Mouse (Mus musculus): ENCODE results near the gene Pacrg. TPM values are rescaled to one million over a fixed set of nuclear protein-coding genes. Genes with fewer than 3 reads are reported as not detected.

The Pacrg gene
- polyA plus RNA-seq, 1 experiment from 2014 or later = 8.9 TPM

GRCm38 (mm10) chr17:10405906-10406305 is 434.2 kb downstream of the Pacrg start:
- H3K36me3 ChIP-seq = no peaks in the 10 kb centered on the region
- ATAC-seq = no peak
- H3K27me3 ChIP-seq = no peaks in the 10 kb centered on the region
- peaks cover 35% of the 10 kb centered on the region for H3K4me1 ChIP-seq (replicated peaks)
- H3K4me2 ChIP-seq (replicated peaks) = 0 out of 2 replicates have a peak overlapping the region, but pooled peaks have one; percentile 19
- H3K27ac ChIP-seq = no peak overlapping the region
- H3K4me3 ChIP-seq (replicated peaks) = no peak overlapping the region
- H3K9me3 ChIP-seq = no peaks in the 10 kb centered on the region
- WGBS = 14% methylated on average over 7 of the region's 7 CpGs
- H3K9ac ChIP-seq (replicated peaks) = no peak overlapping the region

- Histone ChIP-seq H3K4me3 (replicated peaks) (no peak overlapping the region), H3K27me3 (no peaks in the 10 kb centered on the region), H3K4me2 (replicated peaks) (no peak overlapping the region), H3K4me1 (replicated peaks) (peaks cover 27% of the 10 kb centered on the region), H3K27ac (no peak overlapping the region), H3K36me3 (no peaks in the 10 kb centered on the region), H3K9me3 (no peaks in the 10 kb centered on the region), H3K9ac (replicated peaks) (no peak overlapping the region)
- no peak for ATAC-seq
- WGBS = 88% methylated on average over 11 of the region's 11 CpGs
Observed at GRCm38 (mm10) chr17:10403186-10403585, 436.9 kb downstream of the Pacrg start.

DNA sequence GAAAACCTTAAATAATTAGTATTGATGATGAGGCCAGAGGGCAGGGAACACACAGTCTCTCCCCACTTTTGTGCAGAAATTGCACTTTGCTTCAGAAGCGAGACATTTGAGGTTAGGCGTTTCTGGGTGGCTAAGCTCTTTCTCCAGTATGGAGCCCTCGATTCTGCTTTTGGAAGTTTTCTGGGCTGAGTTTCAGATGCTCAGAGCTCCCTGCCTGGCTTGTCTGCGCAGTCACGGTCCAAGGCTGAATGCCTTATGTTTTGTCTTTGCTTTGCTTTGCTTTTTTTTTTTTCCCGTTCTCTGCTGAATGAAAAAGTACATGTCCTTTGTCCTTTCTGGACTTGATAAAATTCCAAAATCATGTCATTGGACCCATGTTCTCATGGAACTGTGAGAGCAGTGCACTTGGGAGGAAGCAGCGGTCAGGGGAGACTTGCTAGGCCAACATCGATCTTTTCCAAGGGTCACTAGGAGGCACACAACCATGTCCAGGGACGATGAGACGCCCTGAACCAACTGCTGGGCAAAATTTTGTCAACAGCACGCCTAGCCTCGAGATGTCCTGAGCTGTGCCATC is 438.0 kb downstream of the Pacrg start:
- H3K9me3 ChIP-seq = no peaks in the 10 kb centered on the region
- WGBS = 88% methylated on average over 12 of the region's 12 CpGs
- H3K36me3 ChIP-seq = no peaks in the 10 kb centered on the region
- peaks cover 32% of the 10 kb centered on the region for H3K4me1 ChIP-seq (replicated peaks)
- H3K27ac ChIP-seq = no peak overlapping the region
- no peak overlapping the region for H3K4me3 ChIP-seq (replicated peaks)
- no peak overlapping the region for H3K4me2 ChIP-seq (replicated peaks)
- H3K27me3 ChIP-seq = no peaks in the 10 kb centered on the region
- H3K9ac ChIP-seq (replicated peaks) = no peak overlapping the region
- ATAC-seq = no peak

DNA sequence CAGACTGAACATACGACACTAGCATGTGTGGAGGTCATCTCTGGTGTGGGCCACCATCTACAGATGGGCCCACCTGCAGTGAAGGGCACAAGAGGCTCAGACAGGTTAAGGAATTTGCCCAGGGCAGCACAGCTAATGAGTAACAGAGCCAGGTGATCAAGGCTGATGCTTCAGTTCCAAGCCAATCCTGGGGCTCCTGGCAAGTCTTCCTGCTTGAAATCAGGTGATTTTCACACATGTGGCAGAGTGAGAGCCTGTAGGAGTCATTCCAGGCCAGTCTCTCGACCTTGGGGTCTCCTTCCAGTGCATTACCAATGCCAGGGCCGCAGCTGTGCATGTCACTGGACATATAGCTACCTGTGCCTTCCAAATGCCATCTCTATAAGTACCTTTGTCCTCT is 438.6 kb downstream of the Pacrg start:
- Histone ChIP-seq H3K36me3 (no peaks in the 10 kb centered on the region), H3K4me3 (replicated peaks) (no peak overlapping the region), H3K27me3 (no peaks in the 10 kb centered on the region), H3K9me3 (no peaks in the 10 kb centered on the region), H3K4me2 (replicated peaks) (no peak overlapping the region), H3K9ac (replicated peaks) (no peak overlapping the region), H3K4me1 (replicated peaks) (peaks cover 28% of the 10 kb centered on the region), H3K27ac (no peak overlapping the region)
- 92% methylated on average over 3 of the region's 3 CpGs for WGBS
- no peak for ATAC-seq

DNA sequence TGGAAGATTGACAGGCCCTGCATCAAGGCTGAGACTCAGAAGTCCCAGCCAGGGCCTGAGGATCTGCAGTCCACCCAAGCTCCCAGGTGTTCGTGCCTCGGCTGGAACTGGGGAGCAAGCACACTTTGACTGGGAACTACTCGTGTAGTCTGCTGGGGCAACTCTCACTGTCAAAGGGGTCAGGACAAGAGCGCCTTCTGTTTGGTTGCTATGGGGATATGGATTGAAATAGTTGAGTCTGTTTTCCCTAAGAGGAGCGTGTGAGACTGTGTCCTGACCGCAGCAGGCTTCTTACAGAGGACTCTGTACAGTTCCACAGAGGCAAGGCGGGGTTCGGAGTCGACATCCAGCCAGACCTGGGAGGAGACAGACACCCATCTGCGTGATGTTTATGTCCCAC is 440.4 kb downstream of the Pacrg start:
- no peaks in the 10 kb centered on the region for H3K36me3 ChIP-seq
- H3K4me1 ChIP-seq (replicated peaks) = peaks cover 27% of the 10 kb centered on the region
- no peak overlapping the region for H3K4me3 ChIP-seq (replicated peaks)
- WGBS = 72% methylated on average over 10 of the region's 10 CpGs
- H3K27me3 ChIP-seq = no peaks in the 10 kb centered on the region
- no peak for ATAC-seq
- no peak overlapping the region for H3K4me2 ChIP-seq (replicated peaks)
- no peak overlapping the region for H3K27ac ChIP-seq
- H3K9me3 ChIP-seq = no peaks in the 10 kb centered on the region
- H3K9ac ChIP-seq (replicated peaks) = no peak overlapping the region

GRCm38 (mm10) chr17:10398871-10399270 is 441.2 kb downstream of the Pacrg start:
- no peaks in the 10 kb centered on the region for H3K9me3 ChIP-seq
- H3K36me3 ChIP-seq = no peaks in the 10 kb centered on the region
- no peak overlapping the region for H3K27ac ChIP-seq
- no peaks in the 10 kb centered on the region for H3K27me3 ChIP-seq
- no peak for ATAC-seq
- 51% methylated on average over 5 of the region's 5 CpGs for WGBS
- no peak overlapping the region for H3K4me3 ChIP-seq (replicated peaks)
- H3K4me1 ChIP-seq (replicated peaks) = peaks cover 29% of the 10 kb centered on the region
- H3K9ac ChIP-seq (replicated peaks) = no peak overlapping the region
- no peak overlapping the region for H3K4me2 ChIP-seq (replicated peaks)

DNA sequence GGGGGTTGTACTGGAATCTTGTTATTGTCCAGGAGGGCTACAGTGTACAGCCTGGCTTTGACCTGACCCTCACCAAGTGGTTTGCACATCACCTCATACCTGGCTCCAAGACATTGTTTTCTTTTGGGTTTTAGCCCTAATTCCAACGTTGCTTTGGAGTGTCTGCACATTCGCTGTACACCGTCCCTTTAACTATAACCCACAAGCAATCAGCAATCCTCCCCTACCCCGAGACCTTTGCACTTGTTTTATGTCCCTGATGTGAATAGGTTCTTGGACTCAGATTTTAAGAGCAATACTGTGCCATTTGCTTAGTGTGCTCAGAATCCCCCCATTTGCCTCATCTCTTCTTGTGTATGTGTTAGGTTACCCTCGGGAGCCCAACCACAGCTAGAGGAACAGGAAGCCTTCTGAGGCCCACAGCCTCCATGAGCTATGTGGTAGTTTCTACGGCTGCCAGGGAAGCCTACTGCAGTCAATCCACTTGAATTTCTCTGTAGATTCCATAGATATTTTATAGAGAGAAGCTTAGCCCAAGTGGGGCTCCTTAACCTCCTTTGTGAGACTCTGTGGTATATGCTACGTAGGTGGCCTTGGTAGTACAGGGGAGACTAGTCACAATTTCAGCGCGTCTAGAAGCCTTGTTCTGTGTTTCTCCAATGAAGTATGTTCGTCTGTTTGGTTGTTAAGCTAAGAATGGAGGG is 442.0 kb downstream of the Pacrg start:
- ATAC-seq = no peak
- Histone ChIP-seq H3K4me3 (replicated peaks) (no peak overlapping the region), H3K27ac (peak overlapping the region; percentile 35; the same call in 1 of the 2 replicates), H3K36me3 (no peaks in the 10 kb centered on the region), H3K4me1 (replicated peaks) (peaks cover 32% of the 10 kb centered on the region), H3K9me3 (no peaks in the 10 kb centered on the region), H3K9ac (replicated peaks) (no peak overlapping the region), H3K27me3 (no peaks in the 10 kb centered on the region), H3K4me2 (replicated peaks) (no peak overlapping the region)
- WGBS = 75% methylated on average over 10 of the region's 10 CpGs

- H3K27ac ChIP-seq = no peak overlapping the region
- H3K27me3 ChIP-seq = no peaks in the 10 kb centered on the region
- no peaks in the 10 kb centered on the region for H3K9me3 ChIP-seq
- H3K4me1 ChIP-seq (replicated peaks) = peaks cover 32% of the 10 kb centered on the region
- WGBS = 72% methylated on average over 11 of the region's 11 CpGs
- H3K4me3 ChIP-seq (replicated peaks) = no peak overlapping the region
- H3K36me3 ChIP-seq = no peaks in the 10 kb centered on the region
- no peak for ATAC-seq
- 0 out of 2 replicates have a peak overlapping the region, but pooled peaks have one; percentile 4 for H3K9ac ChIP-seq (replicated peaks)
- H3K4me2 ChIP-seq (replicated peaks) = no peak overlapping the region
Observed at GRCm38 (mm10) chr17:10397336-10397735, 442.8 kb downstream of the Pacrg start.

DNA sequence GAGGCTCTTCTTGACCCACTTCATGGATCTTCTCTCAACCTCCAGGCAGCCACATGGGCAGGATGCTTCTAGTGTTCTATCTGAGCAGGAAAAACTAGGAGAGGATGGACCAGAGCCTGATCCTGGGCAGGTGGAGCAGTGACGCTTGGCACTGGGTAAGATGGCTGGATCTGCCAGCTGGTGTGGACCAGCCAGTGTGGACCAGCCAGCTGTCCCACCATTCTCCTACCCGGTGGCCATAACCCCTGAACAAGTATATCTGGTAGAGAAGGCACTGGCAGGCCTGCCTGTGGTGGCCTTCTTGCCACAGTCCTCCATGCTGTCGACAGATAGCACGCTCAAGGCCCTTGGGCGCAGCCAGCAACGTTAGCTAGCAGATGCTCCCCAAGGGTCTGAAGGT is 443.2 kb downstream of the Pacrg start:
- no peak for ATAC-seq
- Histone ChIP-seq H3K27ac (no peak overlapping the region), H3K4me2 (replicated peaks) (no peak overlapping the region), H3K36me3 (no peaks in the 10 kb centered on the region), H3K9ac (replicated peaks) (no peak overlapping the region), H3K9me3 (no peaks in the 10 kb centered on the region), H3K4me1 (replicated peaks) (peaks cover 32% of the 10 kb centered on the region), H3K27me3 (no peaks in the 10 kb centered on the region), H3K4me3 (replicated peaks) (no peak overlapping the region)
- 82% methylated on average over 6 of the region's 6 CpGs for WGBS

DNA sequence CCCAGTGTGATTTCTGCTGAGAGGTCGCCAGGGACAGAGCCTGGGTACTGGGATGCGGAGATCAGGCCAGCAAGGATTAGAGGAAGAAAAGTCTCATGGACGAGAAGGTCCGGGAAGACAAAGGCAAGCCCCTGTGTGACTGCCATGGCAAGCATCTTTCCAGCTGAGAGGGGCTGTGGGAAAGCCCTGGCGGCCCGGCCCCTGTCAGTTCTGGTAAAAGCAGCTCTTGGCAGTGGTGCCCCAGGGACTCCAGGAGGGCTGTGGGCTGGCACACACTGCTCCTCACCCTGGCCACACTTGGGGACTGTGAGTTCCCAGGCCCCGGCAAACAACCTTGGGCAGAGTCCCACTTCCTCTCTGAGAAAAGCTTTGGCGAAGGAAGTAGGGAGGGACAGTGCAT is 445.3 kb downstream of the Pacrg start:
- Histone ChIP-seq H3K9ac (replicated peaks) (no peak overlapping the region; the same call in 1 of the 2 replicates), H3K4me3 (replicated peaks) (no peak overlapping the region), H3K27me3 (no peaks in the 10 kb centered on the region), H3K9me3 (no peaks in the 10 kb centered on the region), H3K36me3 (no peaks in the 10 kb centered on the region), H3K4me1 (replicated peaks) (peaks cover 36% of the 10 kb centered on the region), H3K27ac (peak overlapping the region; percentile 54; the same call in 1 of the 2 replicates), H3K4me2 (replicated peaks) (no peak overlapping the region)
- ATAC-seq = peak; percentile 61
- WGBS = 21% methylated on average over 8 of the region's 8 CpGs

DNA sequence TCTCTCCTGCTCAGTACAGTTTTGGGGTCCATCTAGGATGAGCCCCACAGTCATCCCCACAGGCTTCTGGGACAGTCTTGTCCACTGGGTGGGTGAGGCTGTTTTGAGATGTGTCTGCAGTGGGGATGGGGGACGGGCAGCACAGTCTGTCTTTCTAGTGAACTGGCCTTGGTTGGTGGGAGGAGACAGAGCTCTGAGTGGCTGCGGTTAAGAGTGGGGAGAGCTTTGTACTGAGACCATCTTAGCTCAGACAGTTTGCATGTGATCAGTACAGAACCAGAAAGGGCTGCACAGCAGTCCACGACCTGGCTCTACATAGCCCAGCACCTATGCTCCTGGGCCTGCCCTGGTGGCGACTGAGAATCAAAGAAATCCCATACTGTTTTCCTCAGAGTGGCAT is 446.3 kb downstream of the Pacrg start:
- Histone ChIP-seq H3K9ac (replicated peaks) (no peak overlapping the region), H3K4me2 (replicated peaks) (no peak overlapping the region), H3K27ac (no peak overlapping the region), H3K4me1 (replicated peaks) (peaks cover 36% of the 10 kb centered on the region), H3K36me3 (no peaks in the 10 kb centered on the region), H3K9me3 (no peaks in the 10 kb centered on the region), H3K4me3 (replicated peaks) (no peak overlapping the region), H3K27me3 (no peaks in the 10 kb centered on the region)
- 81% methylated on average over 4 of the region's 4 CpGs for WGBS
- no peak for ATAC-seq

GRCm38 (mm10) chr17:10392342-10393034 is 447.6 kb downstream of the Pacrg start:
- no peak overlapping the region for H3K4me2 ChIP-seq (replicated peaks)
- H3K27me3 ChIP-seq = no peaks in the 10 kb centered on the region
- peaks cover 27% of the 10 kb centered on the region for H3K4me1 ChIP-seq (replicated peaks)
- H3K9ac ChIP-seq (replicated peaks) = no peak overlapping the region
- no peak overlapping the region for H3K27ac ChIP-seq
- no peak overlapping the region for H3K4me3 ChIP-seq (replicated peaks)
- no peak for ATAC-seq
- WGBS = 88% methylated on average over 14 of the region's 14 CpGs
- no peaks in the 10 kb centered on the region for H3K9me3 ChIP-seq
- no peaks in the 10 kb centered on the region for H3K36me3 ChIP-seq
